Mouse (Mus musculus) kidney, adult 9 months (tissue): ENCODE measurements at regions not wholly inside any gene's neighbourhood (a gene's known extent, or its start where the extent isn't known, plus 50 kb on each side); places are given as distances from the start of the nearest gene placed in this dataset.
A peak's percentile ranks its signal among the peaks of the same experiment; 100 is the strongest.

Source experiments
- DNase-seq: peaks from one replicate; pipeline ENCODE4 v3.0.0; 2022

GRCm38 (mm10) chr3:68758609-68759008 is 68.2 kb downstream of the Il12a start:
- peak; percentile 57 for DNase-seq

- DNase-seq, result peak; percentile 39
Measured at GRCm38 (mm10) chr3:68759375-68759774, 68.9 kb downstream of the Il12a start.

GRCm38 (mm10) chr3:68760806-68761205 is 70.4 kb downstream of the Il12a start:
- DNase-seq, result no peak

- no peak for DNase-seq
Measured at GRCm38 (mm10) chr3:68761242-68761625, 70.8 kb downstream of the Il12a start.

- DNase-seq, result peak; percentile 54
Measured at GRCm38 (mm10) chr3:68761626-68762331, 71.3 kb downstream of the Il12a start.

- DNase-seq, result no peak
Measured at GRCm38 (mm10) chr3:68762988-68763387, 72.5 kb downstream of the Il12a start.

- no peak for DNase-seq
Measured at GRCm38 (mm10) chr3:68764336-68764735, 73.9 kb downstream of the Il12a start.

- DNase-seq, result peak; percentile 63
Measured at GRCm38 (mm10) chr3:68764917-68765598, 74.6 kb downstream of the Il12a start.

- no peak for DNase-seq
Measured at GRCm38 (mm10) chr3:68771579-68771978, 81.1 kb downstream of the Il12a start.

- DNase-seq, result no peak
Measured at GRCm38 (mm10) chr3:68777801-68778200, 87.4 kb downstream of the Il12a start.

- DNase-seq, result no peak
Measured at GRCm38 (mm10) chr3:68778354-68779040, 88.1 kb downstream of the Il12a start.

GRCm38 (mm10) chr3:68780843-68781242 is 88.5 kb upstream of the 1110032F04Rik start:
- peak; percentile 40 for DNase-seq

- DNase-seq, result peak; percentile 72
Measured at GRCm38 (mm10) chr3:68781466-68781865, 87.9 kb upstream of the 1110032F04Rik start.

GRCm38 (mm10) chr3:68782363-68782762 is 87.0 kb upstream of the 1110032F04Rik start:
- DNase-seq, result no peak

GRCm38 (mm10) chr3:68783666-68784416 is 85.5 kb upstream of the 1110032F04Rik start:
- no peak for DNase-seq

- DNase-seq, result no peak
Measured at GRCm38 (mm10) chr3:68786771-68787170, 82.6 kb upstream of the 1110032F04Rik start.

- DNase-seq, result no peak
Measured at GRCm38 (mm10) chr3:68787385-68788175, 81.8 kb upstream of the 1110032F04Rik start.

GRCm38 (mm10) chr3:68789491-68789890 is 79.9 kb upstream of the 1110032F04Rik start:
- no peak for DNase-seq

GRCm38 (mm10) chr3:68790466-68790865 is 78.9 kb upstream of the 1110032F04Rik start:
- no peak for DNase-seq

- DNase-seq, result no peak
Measured at GRCm38 (mm10) chr3:68792883-68793282, 76.5 kb upstream of the 1110032F04Rik start.

- DNase-seq, result no peak
Measured at GRCm38 (mm10) chr3:68793923-68794322, 75.5 kb upstream of the 1110032F04Rik start.

GRCm38 (mm10) chr3:68794380-68795014 is 74.9 kb upstream of the 1110032F04Rik start:
- no peak for DNase-seq
